Mouse (Mus musculus) liver, postnatal 0 days (tissue): Measurements from ENCODE around the gene Arg2.

ENCODE experiments used
- CTCF ChIP-seq: sonication (generic); IDR thresholded peaks from 2 replicates; pipeline ENCODE4 v1.5.1; 2016; ENCODE audit warnings: antibody characterized with exemption, low read depth
- EP300 ChIP-seq: IDR thresholded peaks from 2 replicates; pipeline ENCODE4 v1.6.1; 2016; ENCODE audit warnings: antibody characterized with exemption, low read depth, mild to moderate bottlenecking

DNA sequence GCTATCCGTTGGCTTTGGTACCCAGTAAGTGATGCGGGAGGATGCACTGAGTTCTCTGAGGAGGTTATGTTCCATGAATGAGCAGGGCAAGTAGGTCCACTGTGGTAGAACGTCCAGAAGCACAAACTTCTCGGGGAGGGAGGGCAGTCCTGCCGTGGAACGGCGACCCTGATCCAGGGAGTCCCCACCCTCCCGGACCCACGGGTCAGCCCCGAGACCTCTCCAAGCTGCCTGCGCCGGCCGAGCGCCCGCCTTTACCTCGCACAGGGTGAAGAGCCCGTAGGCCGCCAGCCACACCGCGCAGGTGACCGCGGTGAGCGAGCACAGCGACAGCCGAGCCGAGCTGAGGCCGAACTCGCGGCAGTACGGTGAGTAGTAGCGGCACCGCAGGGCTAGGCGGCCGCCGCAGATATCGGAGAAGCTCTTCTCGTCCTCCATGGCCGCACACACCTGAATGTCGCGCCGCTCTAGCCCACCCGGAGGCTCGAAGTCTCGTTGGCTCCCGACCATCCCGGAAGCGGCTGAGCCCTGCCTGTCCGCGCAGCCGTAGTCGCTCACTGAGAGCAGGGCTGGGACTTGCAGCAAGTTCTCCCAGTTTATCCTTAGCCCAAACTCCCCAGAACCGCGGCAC is 41.3 kb upstream of the Arg2 start, which contains the start of gene Pigh:
- TF ChIP-seq CTCF (no peak), EP300 (no peak)
